Mouse (Mus musculus) left cerebral cortex, postnatal 10 days (tissue): Measurements from ENCODE around the gene Slc2a1. TPM values are rescaled to one million over a fixed set of nuclear protein-coding genes. Genes with fewer than 3 reads are reported as not detected.
A peak's percentile ranks its signal among the peaks of the same experiment; 100 is the strongest.

Source experiments
- DNase-seq, 2 experiments: peaks; one replicate each; pipeline ENCODE4 v3.0.0; 2021 to 2022; ENCODE audit warnings: low spot score in 2 of 2, mixed read lengths in 1 of 2; ENCODE audit errors: extremely low spot score in 1 of 2
- intact Hi-C: fragments of 180-260 bp; cut with DNase I; formaldehyde crosslinking; loops from one replicate; pipeline ENCODE4 v1.15.1; 2025
- total RNA-seq, 2 experiments: library from RNA; stranded (reverse); gene quantifications; 2 replicates each; pipeline ENCODE4 v1.2.3; 2021

Slc2a1 gene
- 10 to 100 TPM; 46.2 to 70.9 TPM for total RNA-seq

- peak; percentile 86 to 97 for DNase-seq
- intact Hi-C loops = no loop called here
Observed at GRCm38 (mm10) chr4:119108495-119109408, at the start of gene Slc2a1. Slc2a1 (plus strand) TSS chr4:119108711.

- intact Hi-C loops = no loop called here
- no peak for DNase-seq
Observed at GRCm38 (mm10) chr4:119066791-119067190, 41.7 kb upstream of the Slc2a1 start.

- no peak for DNase-seq
- intact Hi-C loops = no loop called here
Observed at GRCm38 (mm10) chr4:119067204-119067603, 41.3 kb upstream of the Slc2a1 start.

GRCm38 (mm10) chr4:119068918-119069317, 39.6 kb upstream of the Slc2a1 start:
- intact Hi-C loops = no loop called here
- no peak for DNase-seq

GRCm38 (mm10) chr4:119070181-119070580, 38.3 kb upstream of the Slc2a1 start:
- intact Hi-C loops = no loop called here
- DNase-seq = no peak

- intact Hi-C loops = no loop called here
- no peak for DNase-seq
Observed at GRCm38 (mm10) chr4:119070959-119071647, 37.4 kb upstream of the Slc2a1 start.

GRCm38 (mm10) chr4:119071648-119072362, 36.7 kb upstream of the Slc2a1 start:
- intact Hi-C loops = no loop called here
- no peak for DNase-seq

- intact Hi-C loops = no loop called here
- no peak for DNase-seq
Observed at GRCm38 (mm10) chr4:119072363-119072940, 36.1 kb upstream of the Slc2a1 start.

GRCm38 (mm10) chr4:119072941-119073451, 35.5 kb upstream of the Slc2a1 start:
- peak in 1 of 2 experiments; percentile 31 for DNase-seq
- intact Hi-C loops = no loop called here

GRCm38 (mm10) chr4:119073626-119074025, 34.9 kb upstream of the Slc2a1 start:
- intact Hi-C loops = no loop called here

GRCm38 (mm10) chr4:119074596-119074995, 33.9 kb upstream of the Slc2a1 start:
- intact Hi-C loops = no loop called here
- no peak for DNase-seq

More at GRCm38 (mm10) chr4:119073626-119074025, 34.9 kb upstream of the Slc2a1 start:
- no peak for DNase-seq

GRCm38 (mm10) chr4:119075273-119075672, 33.2 kb upstream of the Slc2a1 start:
- no peak for DNase-seq
- intact Hi-C loops = no loop called here

GRCm38 (mm10) chr4:119076336-119076735, 32.2 kb upstream of the Slc2a1 start:
- DNase-seq = no peak
- intact Hi-C loops = no loop called here

- DNase-seq = peak; percentile 31 to 49
- intact Hi-C loops = no loop called here
Observed at GRCm38 (mm10) chr4:119077084-119077682, 31.3 kb upstream of the Slc2a1 start.

- no peak for DNase-seq
- intact Hi-C loops = no loop called here
Observed at GRCm38 (mm10) chr4:119079928-119080327, 28.6 kb upstream of the Slc2a1 start.

- DNase-seq = peak in 1 of 2 experiments; percentile 42
- intact Hi-C loops = no loop called here
Observed at GRCm38 (mm10) chr4:119082740-119083231, 25.7 kb upstream of the Slc2a1 start.

GRCm38 (mm10) chr4:119088424-119088823, 20.1 kb upstream of the Slc2a1 start:
- intact Hi-C loops = no loop called here

GRCm38 (mm10) chr4:119093890-119094289, 14.6 kb upstream of the Slc2a1 start:
- no peak for DNase-seq
- intact Hi-C loops = no loop called here

More at GRCm38 (mm10) chr4:119088424-119088823, 20.1 kb upstream of the Slc2a1 start:
- DNase-seq = no peak
